Mouse (Mus musculus) ES-Bruce4 (cell line): ENCODE data around the gene Tmco4.

Source experiments
- CTCF ChIP-seq: IDR thresholded peaks from one replicate; pipeline ENCODE4 v1.8.1; 2011; ENCODE audit warnings: low read depth, low read length
- POLR2A ChIP-seq: IDR thresholded peaks from one replicate; pipeline ENCODE4 v1.8.1; 2011; ENCODE audit warnings: low read length; ENCODE audit not compliant: insufficient read depth

DNA sequence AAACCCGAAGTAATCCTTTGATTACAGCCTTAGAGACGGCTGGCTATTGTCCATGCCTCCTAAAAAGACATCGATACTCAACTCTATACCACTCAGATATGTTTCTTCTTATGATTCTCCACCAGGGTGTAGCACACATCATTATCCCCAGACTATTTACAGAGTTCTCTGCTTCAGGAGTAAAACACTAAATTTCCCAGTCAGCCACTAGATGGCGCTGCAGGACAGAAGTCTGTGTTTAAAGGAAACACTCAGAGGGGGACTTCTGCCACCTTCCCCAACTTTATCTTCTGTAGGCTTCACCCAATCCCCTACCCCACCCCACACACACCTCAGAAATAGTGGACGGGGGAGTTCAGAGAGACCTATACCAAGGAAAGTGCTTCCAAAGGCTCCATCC is 113.3 kb downstream of the Tmco4 start:
- TF ChIP-seq POLR2A: no peak
- TF ChIP-seq CTCF: peak; percentile 34
